Comparison of ENCODE assay signal across 8 mouse cellular contexts in genomic region chr5:64968961-64969860, GRCm38 (mm10). TPM values are rescaled to one million over a fixed set of nuclear protein-coding genes. Genes with fewer than 3 reads are reported as not detected.
DNase-seq lines count a peak whose midpoint lies in the region; ATAC-seq and TF ChIP-seq lines count a peak whose summit lies in the region.

No protein-coding gene starts in this region.

- peak; percentile 12 to 47 for DNase-seq in spleen, adult 18-20 months
- DNase-seq in spleen, adult 12 weeks (ENCODE audit: low spot score): no peak
- DNase-seq in embryo, embryonic 10 days (ENCODE audit: low spot score): peak; percentile 58
- peak; percentile 52 to 64 for DNase-seq in kidney, postnatal 4 days
- peak; percentile 29 for DNase-seq in thymus, adult 2 months
- DNase-seq in cerebellum, adult 9-10 months: no peak

- H3K9me3 ChIP-seq in heart, embryonic 14.5 days (ENCODE audit: control insufficient read depth, low read length): no peaks in the 10 kb centered on the region

- H3K4me1 ChIP-seq in heart, embryonic 14.5 days (ENCODE audit: control insufficient read depth in 2 of 2, insufficient read depth in 2 of 2, low read length in 2 of 2): peaks cover 2 to 6% of the 10 kb centered on the region in 2 experiments; a peak in 1 of 4 replicates
- H3K4me1 ChIP-seq in thymus, adult 2 months (replicated peaks; ENCODE audit: control insufficient read depth, insufficient read depth, low read length): peaks cover 12% of the 10 kb centered on the region

- no peak for TF ChIP-seq POLR2A in thymus, adult 2 months (IDR thresholded peaks at IDR 0.05; ENCODE audit: control insufficient read depth, extremely low read depth, insufficient read depth, low read length, poor library complexity)

- peak; percentile 41; the same call in 1 of the 2 replicates for ATAC-seq in heart, embryonic 14.5 days (ENCODE audit: insufficient number of reproducible peaks, insufficient read depth, low FRiP score, low read depth)
- ATAC-seq in megakaryocyte-erythroid progenitor cell, adult 5-6 weeks (replicated peaks; ENCODE audit: low FRiP score, low TSS enrichment, poor library complexity, severe bottlenecking): 0 out of 2 replicates have a peak, but pooled peaks have one; percentile 44

- peaks cover 8% of the 10 kb centered on the region for H3K36me3 ChIP-seq in heart, embryonic 14.5 days (ENCODE audit: control insufficient read depth, insufficient read depth, low read length)
- H3K36me3 ChIP-seq in thymus, adult 2 months (ENCODE audit: control insufficient read depth, insufficient read depth, low read length): no peaks in the 10 kb centered on the region

- H3K9ac ChIP-seq in heart, embryonic 14.5 days (ENCODE audit: low read length): peak overlapping the region; percentile 93

- peak overlapping the region; percentile 68 to 79 for H3K27ac ChIP-seq in heart, embryonic 14.5 days (replicated peaks in 1 of 2; ENCODE audit: control insufficient read depth in 1 of 2, insufficient read depth in 1 of 2, low read depth in 2 of 2, low read length in 2 of 2)
- H3K27ac ChIP-seq in thymus, adult 2 months (ENCODE audit: control insufficient read depth, insufficient read depth, low read length): no peak overlapping the region

- no peaks in the 10 kb centered on the region for H3K27me3 ChIP-seq in heart, embryonic 14.5 days (ENCODE audit: control insufficient read depth, insufficient read depth, low read length)
- H3K27me3 ChIP-seq in thymus, adult 2 months (ENCODE audit: control insufficient read depth, insufficient read depth, low read length): peaks cover 11% of the 10 kb centered on the region

- 4% methylated on average over 14 of the region's 14 CpGs for WGBS in heart, embryonic 14.5 days
- 7% methylated on average over 14 of the region's 14 CpGs for WGBS in thymus, adult 2 months

- peak overlapping the region; percentile 63 to 82 for H3K4me3 ChIP-seq in heart, embryonic 14.5 days (ENCODE audit: control insufficient read depth in 1 of 2, insufficient read depth in 1 of 2, low read depth in 1 of 2, low read length in 2 of 2)
- peak overlapping the region; percentile 88 for H3K4me3 ChIP-seq in thymus, adult 2 months (ENCODE audit: control insufficient read depth, insufficient read depth, low read length)

- no peak for TF ChIP-seq CTCF in thymus, adult 2 months (IDR thresholded peaks at IDR 0.05; ENCODE audit: borderline replicate concordance, control insufficient read depth, extremely low read depth, insufficient read depth, low read length, poor library complexity)

- peak overlapping the region; percentile 80 for H3K4me2 ChIP-seq in heart, embryonic 14.5 days (ENCODE audit: low read length)

RNA-seq across cellular contexts. Expression of gene Fam114a1, which starts 0.7 kb away (rescaled TPM):
- 36.5 and 38.4 TPM in 2 replicates for polyA plus RNA-seq in heart, embryonic 14.5 days (2014; fragmentation: Nextera tagmentation; extraction: Ambion mirVana)
- total RNA-seq in megakaryocyte-erythroid progenitor cell, adult 5-6 weeks (2014; fragmentation: Nextera tagmentation): 0.20 TPM in 1 of 2 replicates, not detected in the other
- 0.08 and 0.09 TPM in 2 replicates for total RNA-seq in megakaryocyte-erythroid progenitor cell, adult 5-6 weeks (2017)
- 3.4 and 6.8 TPM in 2 replicates for polyA plus RNA-seq in thymus, adult 2 months (2012; rRNA removed)

RNA-seq across cellular contexts. Expression of gene Tlr6, which starts 9.3 kb away (rescaled TPM):
- 0.74 and 1.0 TPM in 2 replicates for polyA plus RNA-seq in heart, embryonic 14.5 days (2014; fragmentation: Nextera tagmentation; extraction: Ambion mirVana)
- 0.48 and 0.57 TPM in 2 replicates for total RNA-seq in megakaryocyte-erythroid progenitor cell, adult 5-6 weeks (2014; fragmentation: Nextera tagmentation)
- 0.52 and 1.2 TPM in 2 replicates for total RNA-seq in megakaryocyte-erythroid progenitor cell, adult 5-6 weeks (2017)
- 1.5 TPM in 2 replicates for polyA plus RNA-seq in thymus, adult 2 months (2012; rRNA removed)

RNA-seq across cellular contexts. Expression of gene Tlr1, which starts 35.8 kb away (rescaled TPM):
- polyA plus RNA-seq in heart, embryonic 14.5 days (2014; fragmentation: Nextera tagmentation; extraction: Ambion mirVana): 0.58 and 0.93 TPM in 2 replicates
- 0.92 TPM in 1 of 2 replicates, not detected in the other for total RNA-seq in megakaryocyte-erythroid progenitor cell, adult 5-6 weeks (2014; fragmentation: Nextera tagmentation)
- not detected in 2 replicates for total RNA-seq in megakaryocyte-erythroid progenitor cell, adult 5-6 weeks (2017)
- polyA plus RNA-seq in thymus, adult 2 months (2012; rRNA removed): 4.4 and 4.7 TPM in 2 replicates

Comparison
In these comparisons a context has a peak if more than half of its experiments do, and no peak if none do; other contexts are left out.
1. DNase-seq: peak in spleen, adult 18-20 months (2 of 2), embryo, embryonic 10 days (single experiment), kidney, postnatal 4 days (2 of 2) and thymus, adult 2 months (single experiment); none in spleen, adult 12 weeks (single experiment) and cerebellum, adult 9-10 months (single experiment).